Mouse (Mus musculus): ENCODE results near the gene Ptprd. TPM values are rescaled to one million over a fixed set of nuclear protein-coding genes. Genes with fewer than 3 reads are reported as not detected.
"Not testable (repeated sequence)": the region's sequence is repeated elsewhere in the genome, so short reads cannot be mapped to it uniquely, and the experiment has no call there.

The Ptprd gene
- total and polyA plus RNA-seq, 2 experiments from 2014 or later = 5.6 to 23.3 TPM

DNA sequence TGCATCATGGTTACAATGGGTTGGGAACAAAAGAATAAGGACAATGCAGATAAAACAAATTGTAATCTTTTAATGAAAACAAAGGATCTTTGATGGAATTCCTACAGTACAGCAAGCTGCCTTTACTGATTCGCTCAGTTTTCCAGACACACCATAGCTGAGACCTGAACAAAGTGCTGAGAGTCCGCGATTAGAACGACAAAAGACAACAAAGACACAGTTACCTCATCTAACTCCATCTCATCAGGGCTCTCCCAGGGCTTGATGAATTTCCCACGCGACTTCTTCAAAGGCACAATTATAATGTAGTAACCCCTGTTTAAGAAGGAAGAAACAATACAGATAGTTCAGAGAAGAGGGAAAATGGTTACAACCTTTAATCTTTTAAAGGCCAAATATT, 2140.0 kb downstream of the Ptprd start:
- H3K27me3 ChIP-seq (ENCODE audit: control insufficient read depth, insufficient read depth, low read length) = no peaks in the 10 kb centered on the region
- H3K4me1 ChIP-seq (ENCODE audit: control insufficient read depth, insufficient read depth) = no peaks in the 10 kb centered on the region
- no peak overlapping the region for H3K4me3 ChIP-seq (ENCODE audit: low read depth, low read length)
- H3K9me3 ChIP-seq (replicated peaks; ENCODE audit: control insufficient read depth, low read length) = no peaks in the 10 kb centered on the region
- TF ChIP-seq EP300 (IDR thresholded peaks at IDR 0.05; ENCODE audit: low read depth) = no peak
- no peak for TF ChIP-seq CTCF (IDR thresholded peaks at IDR 0.05; ENCODE audit: low read depth)
- WGBS = 82% methylated on average over 6 of the region's 6 CpGs
- ATAC-seq (ENCODE audit: insufficient read depth, low read depth) (no peak), DNase-seq (ENCODE audit: low spot score) (no peak)
- H3K36me3 ChIP-seq (replicated peaks; ENCODE audit: control insufficient read depth, insufficient read depth, low read length) = no peaks in the 10 kb centered on the region
- no peak overlapping the region for H3K9ac ChIP-seq (replicated peaks; ENCODE audit: low read depth, low read length)
- no peak overlapping the region for H3K27ac ChIP-seq (ENCODE audit: low read depth)
- H3K4me2 ChIP-seq (ENCODE audit: low read depth, low read length) = no peak overlapping the region

DNA sequence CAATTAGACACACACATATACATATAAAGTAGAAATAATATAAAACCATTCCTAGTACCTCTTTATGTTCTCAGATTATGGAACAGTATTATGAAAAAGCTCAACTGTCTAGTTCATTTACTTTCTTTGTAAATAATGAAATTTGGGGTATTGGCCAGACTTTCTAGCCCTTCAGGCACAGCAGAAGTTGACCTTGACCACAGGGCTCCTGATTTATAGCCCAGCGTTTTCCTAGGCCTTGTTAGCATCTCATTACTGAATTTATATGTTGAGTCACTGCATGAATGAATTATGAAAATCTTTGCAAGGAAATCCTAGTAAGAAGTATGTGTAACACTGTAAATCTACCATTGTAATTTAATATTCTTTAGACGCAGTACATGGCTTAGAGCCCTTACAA, 2154.9 kb downstream of the Ptprd start:
- no peaks in the 10 kb centered on the region for H3K36me3 ChIP-seq (replicated peaks; ENCODE audit: control insufficient read depth, insufficient read depth, low read length)
- ATAC-seq (ENCODE audit: insufficient read depth, low read depth) (no peak), DNase-seq (ENCODE audit: low spot score) (no peak)
- TF ChIP-seq CTCF (IDR thresholded peaks at IDR 0.05; ENCODE audit: low read depth) = no peak
- no peak for TF ChIP-seq EP300 (IDR thresholded peaks at IDR 0.05; ENCODE audit: low read depth)
- H3K27ac ChIP-seq (ENCODE audit: low read depth) = no peak overlapping the region
- no peaks in the 10 kb centered on the region for H3K4me1 ChIP-seq (ENCODE audit: control insufficient read depth, insufficient read depth)
- no peak overlapping the region for H3K4me3 ChIP-seq (ENCODE audit: low read depth, low read length)
- no peak overlapping the region for H3K9ac ChIP-seq (replicated peaks; ENCODE audit: low read depth, low read length)
- H3K4me2 ChIP-seq (ENCODE audit: low read depth, low read length) = no peak overlapping the region
- no peaks in the 10 kb centered on the region for H3K27me3 ChIP-seq (ENCODE audit: control insufficient read depth, insufficient read depth, low read length)
- 90% methylated on average over 2 of the region's 2 CpGs for WGBS
- no peaks in the 10 kb centered on the region for H3K9me3 ChIP-seq (replicated peaks; ENCODE audit: control insufficient read depth, low read length)

DNA sequence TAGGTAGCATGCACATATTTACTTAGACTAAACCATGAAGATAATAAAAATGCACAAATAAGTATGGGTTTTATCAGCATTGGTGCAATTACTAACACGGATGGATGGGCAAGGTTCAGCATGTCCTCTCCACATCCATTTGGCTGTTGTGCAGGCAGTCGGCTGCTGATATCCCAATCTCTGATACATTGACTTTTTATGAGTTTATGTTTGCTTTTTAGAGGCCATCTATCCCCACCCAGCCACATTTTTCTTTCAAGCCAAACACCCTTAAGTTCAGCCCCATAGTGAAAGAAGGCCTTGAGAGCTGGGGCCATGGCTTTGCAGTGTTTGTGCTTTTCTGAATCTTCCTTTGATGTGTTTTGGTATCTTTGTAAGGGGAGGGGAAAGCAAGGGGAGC, 2166.1 kb downstream of the Ptprd start:
- no peaks in the 10 kb centered on the region for H3K9me3 ChIP-seq (replicated peaks; ENCODE audit: control insufficient read depth, low read length)
- no peak overlapping the region for H3K4me3 ChIP-seq (ENCODE audit: low read depth, low read length)
- no peak overlapping the region for H3K9ac ChIP-seq (replicated peaks; ENCODE audit: low read depth, low read length)
- no peak overlapping the region for H3K4me2 ChIP-seq (ENCODE audit: low read depth, low read length)
- TF ChIP-seq EP300 (IDR thresholded peaks at IDR 0.05; ENCODE audit: low read depth) (no peak), CTCF (IDR thresholded peaks at IDR 0.05; ENCODE audit: low read depth) (no peak)
- ATAC-seq (ENCODE audit: insufficient read depth, low read depth) (no peak), DNase-seq (ENCODE audit: low spot score) (no peak)
- H3K4me1 ChIP-seq (ENCODE audit: control insufficient read depth, insufficient read depth) = peaks cover 7% of the 10 kb centered on the region; the same call in 1 of the 2 replicates
- no peak overlapping the region for H3K27ac ChIP-seq (ENCODE audit: low read depth)
- no peaks in the 10 kb centered on the region for H3K27me3 ChIP-seq (ENCODE audit: control insufficient read depth, insufficient read depth, low read length)
- 43% methylated on average over 2 of the region's 2 CpGs for WGBS
- H3K36me3 ChIP-seq (replicated peaks; ENCODE audit: control insufficient read depth, insufficient read depth, low read length) = no peaks in the 10 kb centered on the region

DNA sequence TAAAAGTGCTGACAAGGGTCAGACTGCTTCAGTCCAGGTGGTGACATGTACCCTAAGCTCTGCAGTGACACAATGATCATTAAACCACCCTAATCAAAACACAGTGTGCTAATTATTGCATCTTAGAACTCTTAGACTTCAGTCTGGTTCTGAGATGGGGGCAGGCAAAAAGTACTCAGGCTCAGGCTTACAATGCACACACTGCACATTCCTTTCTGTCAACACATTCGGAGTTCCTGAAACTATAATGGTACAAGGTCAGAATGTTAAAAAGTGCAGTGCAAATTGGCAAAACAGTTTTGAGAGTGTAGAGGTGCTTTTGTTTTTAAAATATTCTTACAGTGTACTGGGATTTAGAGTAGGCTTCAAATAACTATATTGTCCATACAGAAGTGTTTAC, 2167.0 kb downstream of the Ptprd start:
- ATAC-seq (ENCODE audit: insufficient read depth, low read depth) (peak; percentile 72), DNase-seq (ENCODE audit: low spot score) (peak; percentile 69)
- TF ChIP-seq CTCF (IDR thresholded peaks at IDR 0.05; ENCODE audit: low read depth) = no peak
- no peak for TF ChIP-seq EP300 (IDR thresholded peaks at IDR 0.05; ENCODE audit: low read depth)

DNA sequence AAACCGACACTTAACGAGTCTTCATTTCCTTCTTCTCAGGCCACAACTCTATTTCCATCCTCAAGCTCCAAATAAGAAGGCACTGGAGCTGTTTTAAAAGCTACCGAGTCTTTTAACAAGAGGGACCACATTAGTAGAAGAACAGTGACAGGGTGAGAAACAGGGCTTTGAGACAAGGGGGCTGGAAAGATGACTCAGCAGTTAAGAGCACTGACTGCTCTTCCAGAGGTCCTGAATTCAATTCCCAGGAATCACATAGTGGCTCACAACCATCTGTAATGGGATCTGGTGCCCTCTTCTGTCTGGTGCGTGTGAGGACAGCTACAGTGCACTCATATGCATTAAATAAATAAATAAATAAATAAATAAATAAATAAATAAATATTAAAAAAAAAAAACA, 2174.6 kb downstream of the Ptprd start:
- not testable (repeated sequence) for H3K4me1 ChIP-seq (ENCODE audit: control insufficient read depth, insufficient read depth); ATAC-seq (ENCODE audit: insufficient read depth, low read depth); H3K9me3 ChIP-seq (replicated peaks; ENCODE audit: control insufficient read depth, low read length); H3K27me3 ChIP-seq (ENCODE audit: control insufficient read depth, insufficient read depth, low read length); H3K9ac ChIP-seq (replicated peaks; ENCODE audit: low read depth, low read length); H3K4me3 ChIP-seq (ENCODE audit: low read depth, low read length); H3K4me2 ChIP-seq (ENCODE audit: low read depth, low read length); DNase-seq (ENCODE audit: low spot score); H3K27ac ChIP-seq (ENCODE audit: low read depth); H3K36me3 ChIP-seq (replicated peaks; ENCODE audit: control insufficient read depth, insufficient read depth, low read length)
- WGBS = 77% methylated on average over 4 of the region's 4 CpGs

More for the DNA sequence above, 2167.0 kb downstream of the Ptprd start:
- no peaks in the 10 kb centered on the region for H3K27me3 ChIP-seq (ENCODE audit: control insufficient read depth, insufficient read depth, low read length)
- 14% methylated on average over 1 of the region's 1 CpGs for WGBS
- H3K4me1 ChIP-seq (ENCODE audit: control insufficient read depth, insufficient read depth) = peaks cover 7% of the 10 kb centered on the region; the same call in 1 of the 2 replicates
- no peaks in the 10 kb centered on the region for H3K36me3 ChIP-seq (replicated peaks; ENCODE audit: control insufficient read depth, insufficient read depth, low read length)
- no peaks in the 10 kb centered on the region for H3K9me3 ChIP-seq (replicated peaks; ENCODE audit: control insufficient read depth, low read length)
- no peak overlapping the region for H3K9ac ChIP-seq (replicated peaks; ENCODE audit: low read depth, low read length)
- H3K4me3 ChIP-seq (ENCODE audit: low read depth, low read length) = no peak overlapping the region
- H3K4me2 ChIP-seq (ENCODE audit: low read depth, low read length) = no peak overlapping the region
- H3K27ac ChIP-seq (ENCODE audit: low read depth) = peak overlapping the region; percentile 71

DNA sequence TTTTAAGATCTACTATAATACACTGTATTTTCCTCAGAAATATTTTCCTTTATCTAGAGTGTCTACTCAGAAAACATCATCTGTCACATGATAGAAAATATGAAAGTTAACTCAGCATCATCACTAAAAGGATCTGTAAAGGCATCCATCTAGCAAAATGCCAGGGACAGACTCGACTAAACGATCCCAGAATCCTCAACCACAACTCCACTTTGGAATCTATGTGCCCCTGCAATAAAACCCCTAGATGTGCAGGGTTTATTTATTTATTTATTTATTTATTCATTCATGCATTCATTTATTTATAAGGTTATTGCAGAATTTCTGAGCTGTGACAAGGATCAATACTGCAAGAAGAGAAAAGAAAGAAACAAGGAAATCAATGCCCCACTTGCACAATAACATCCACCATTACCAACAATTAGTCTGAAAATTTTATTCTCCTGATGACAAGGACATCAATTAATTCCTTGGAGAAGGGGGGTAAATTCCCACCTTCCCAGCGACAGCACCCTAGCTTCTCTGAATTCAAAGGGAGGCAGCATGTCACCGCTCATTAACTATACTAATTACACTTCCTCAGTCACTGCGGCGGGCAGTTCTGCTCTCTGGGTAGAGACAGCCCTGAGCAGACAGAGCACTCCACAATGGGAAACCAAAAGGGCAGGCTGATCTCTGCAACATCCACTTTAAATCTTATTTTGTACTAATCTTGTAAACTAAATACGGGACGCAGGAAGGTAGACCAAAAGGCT, 2186.0 kb downstream of the Ptprd start:
- WGBS = 75% methylated on average over 8 of the region's 8 CpGs
- ATAC-seq (ENCODE audit: insufficient read depth, low read depth) = no peak

More for the DNA sequence above, 2186.0 kb downstream of the Ptprd start:
- H3K27ac ChIP-seq (ENCODE audit: low read depth) = no peak overlapping the region
- H3K4me1 ChIP-seq (ENCODE audit: control insufficient read depth, insufficient read depth) = no peaks in the 10 kb centered on the region
- H3K9ac ChIP-seq (replicated peaks; ENCODE audit: low read depth, low read length) = no peak overlapping the region
- H3K9me3 ChIP-seq (replicated peaks; ENCODE audit: control insufficient read depth, low read length) = no peaks in the 10 kb centered on the region
- no peak overlapping the region for H3K4me2 ChIP-seq (ENCODE audit: low read depth, low read length)
- H3K27me3 ChIP-seq (ENCODE audit: control insufficient read depth, insufficient read depth, low read length) = no peaks in the 10 kb centered on the region
- DNase-seq (ENCODE audit: low spot score) = no peak
- no peaks in the 10 kb centered on the region for H3K36me3 ChIP-seq (replicated peaks; ENCODE audit: control insufficient read depth, insufficient read depth, low read length)
- no peak overlapping the region for H3K4me3 ChIP-seq (ENCODE audit: low read depth, low read length)
- no peak for TF ChIP-seq EP300 (IDR thresholded peaks at IDR 0.05; ENCODE audit: low read depth)
- no peak for TF ChIP-seq CTCF (IDR thresholded peaks at IDR 0.05; ENCODE audit: low read depth)
